Mouse (Mus musculus) adrenal gland, postnatal 36 days (tissue): ENCODE measurements around the gene Pdha1. TPM values are rescaled to one million over a fixed set of nuclear protein-coding genes. Genes with fewer than 3 reads are reported as not detected.

Experiments used
- total RNA-seq, 2 experiments: library from RNA; stranded (reverse); gene quantifications; 2 replicates each; pipeline ENCODE4 v1.2.3; 2021

Pdha1 gene
- total RNA-seq, 2 experiments from 2014 or later = 412 to 426 TPM

Other genes with a start within 250 kb of the Pdha1 start
- under 1 TPM; 0.70 to 0.99 TPM for gene Map3k15, start 150.0 kb downstream of the Pdha1 start, total RNA-seq